ENCODE assay signal across 10 mouse cellular contexts in the genomic region with DNA sequence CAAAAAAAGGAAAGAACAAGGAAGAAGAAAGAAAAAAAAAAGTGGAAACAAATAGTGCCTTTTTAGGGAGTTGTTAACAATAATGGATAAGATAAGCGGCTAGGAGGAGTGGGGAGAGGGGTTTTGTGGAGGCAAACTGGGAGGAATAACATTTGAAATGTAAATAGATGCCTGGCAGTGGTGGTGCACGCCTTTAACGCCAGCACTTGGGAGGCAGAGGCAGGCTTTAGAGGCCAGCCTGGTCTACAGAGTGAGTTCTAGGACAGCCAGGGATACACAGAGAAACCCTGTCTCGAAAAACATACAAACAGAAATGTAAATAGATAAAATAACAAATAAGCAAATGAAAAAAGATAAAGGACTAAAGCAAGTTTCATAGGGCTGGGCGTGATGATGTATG. TPM values are rescaled to one million over a fixed set of nuclear protein-coding genes. Genes with fewer than 3 reads are reported as not detected.
DNase-seq lines count a peak whose midpoint lies in the region; ATAC-seq and TF ChIP-seq lines count a peak whose summit lies in the region.
"Had no signal": no experiment of that assay in that cellular context is flagged by ENCODE, and none has a peak within 500 bp of the region (broad histone marks: within the 10 kb centered on the region; RNA-seq: fewer than 3 reads in every experiment).

No protein-coding gene starts in this region.

- no peak for DNase-seq in kidney, adult 2 months
- no peak for DNase-seq in kidney, postnatal 4 days
- DNase-seq in T-cell, adult 2 months (ENCODE audit: low spot score), result no peak
- no peak for DNase-seq in gastrocnemius, adult 8-10 months (ENCODE audit: low spot score in 2 of 2)
- DNase-seq in left cerebral cortex, adult 8-10 months (ENCODE audit: low spot score in 2 of 2), result no peak

- H3K27me3 ChIP-seq in kidney, adult 2 months (replicated peaks; ENCODE audit: control insufficient read depth, insufficient read depth, low read length), result no peaks in the 10 kb centered on the region
- no peaks in the 10 kb centered on the region for H3K27me3 ChIP-seq in hindbrain, embryonic 15.5 days
- H3K27me3 ChIP-seq in midbrain, embryonic 15.5 days (replicated peaks), result no peaks in the 10 kb centered on the region
- H3K27me3 ChIP-seq: Patski had no signal

- no peak for ATAC-seq in hindbrain, embryonic 15.5 days (ENCODE audit: low FRiP score, low read depth)
- no peak for ATAC-seq in midbrain, embryonic 15.5 days (replicated peaks)

- no peak overlapping the region for H3K4me3 ChIP-seq in kidney, adult 2 months (ENCODE audit: insufficient read depth, low read depth, low read length)
- no peak overlapping the region; the same call in 1 of the 2 replicates for H3K4me3 ChIP-seq in bone marrow macrophage, adult 2 months (ENCODE audit: insufficient read depth, low read length)
- peak overlapping the region; percentile 96 for H3K4me3 ChIP-seq in hindbrain, embryonic 15.5 days
- peak overlapping the region; percentile 71; the same call in 1 of the 2 replicates for H3K4me3 ChIP-seq in midbrain, embryonic 15.5 days

- 43% methylated on average over 5 of the region's 5 CpGs for WGBS in kidney, adult 2 months
- 31% methylated on average over 5 of the region's 5 CpGs for WGBS in hindbrain, embryonic 15.5 days
- whole genome bisulfite sequencing in midbrain, embryonic 15.5 days, result 37% methylated on average over 5 of the region's 5 CpGs

- H3K9ac ChIP-seq in hindbrain, embryonic 15.5 days, result no peak overlapping the region
- H3K9ac ChIP-seq in midbrain, embryonic 15.5 days, result no peak overlapping the region

- no peak for TF ChIP-seq POLR2A in kidney, adult 2 months (IDR thresholded peaks at IDR 0.05; ENCODE audit: low read depth, low read length)
- TF ChIP-seq POLR2A in bone marrow macrophage, adult 2 months (IDR thresholded peaks at IDR 0.05; ENCODE audit: borderline replicate concordance, low read depth, low read length), result no peak

- peak overlapping the region; percentile 17; the same call in 1 of the 2 replicates for H3K27ac ChIP-seq in kidney, adult 2 months (ENCODE audit: insufficient read depth, low read depth, low read length)
- peak overlapping the region; percentile 19; the same call in 1 of the 2 replicates for H3K27ac ChIP-seq in bone marrow macrophage, adult 2 months (ENCODE audit: insufficient read depth, low read depth, low read length)
- H3K27ac ChIP-seq in hindbrain, embryonic 15.5 days (replicated peaks), result peak overlapping the region; percentile 27
- peak overlapping the region; percentile 59; the same call in 1 of the 2 replicates for H3K27ac ChIP-seq in midbrain, embryonic 15.5 days

- no peaks in the 10 kb centered on the region for H3K9me3 ChIP-seq in hindbrain, embryonic 15.5 days
- H3K9me3 ChIP-seq in midbrain, embryonic 15.5 days, result no peaks in the 10 kb centered on the region

- no peak for TF ChIP-seq CTCF in kidney, adult 2 months (conservative IDR thresholded peaks at IDR 0.05; ENCODE audit: insufficient read depth, insufficient read length, low read depth, low read length)
- TF ChIP-seq CTCF in bone marrow macrophage, adult 2 months (IDR thresholded peaks at IDR 0.05; ENCODE audit: low read depth, low read length), result no peak

- H3K36me3 ChIP-seq in kidney, adult 2 months (ENCODE audit: control insufficient read depth, insufficient read depth, low read length), result no peaks in the 10 kb centered on the region
- H3K36me3 ChIP-seq in hindbrain, embryonic 15.5 days, result peaks cover 11% of the 10 kb centered on the region; the same call in 1 of the 2 replicates
- peaks cover 13% of the 10 kb centered on the region; the same call in 1 of the 2 replicates for H3K36me3 ChIP-seq in midbrain, embryonic 15.5 days (replicated peaks)

- H3K4me2 ChIP-seq in hindbrain, embryonic 15.5 days, result peak overlapping the region; percentile 95
- H3K4me2 ChIP-seq in midbrain, embryonic 15.5 days, result peak overlapping the region; percentile 92

- H3K4me1 ChIP-seq in kidney, adult 2 months (ENCODE audit: control insufficient read depth, insufficient read depth, low read length), result peaks cover 3% of the 10 kb centered on the region; the same call in 1 of the 2 replicates
- peaks cover 13% of the 10 kb centered on the region for H3K4me1 ChIP-seq in bone marrow macrophage, adult 2 months (ENCODE audit: control insufficient read depth, insufficient read depth, low read length)
- H3K4me1 ChIP-seq in hindbrain, embryonic 15.5 days (replicated peaks), result peaks cover 24% of the 10 kb centered on the region
- H3K4me1 ChIP-seq in midbrain, embryonic 15.5 days, result peaks cover 25% of the 10 kb centered on the region

RNA-seq across cellular contexts. Expression of gene Atg2a, which starts 0.7 kb away (rescaled TPM):
- 27.4 and 33.2 TPM in 2 replicates for polyA plus RNA-seq in kidney, adult 2 months (2012; rRNA removed)
- polyA plus RNA-seq in bone marrow macrophage, adult 2 months (2012; ENCODE audit: insufficient read depth, insufficient read length, missing spikeins), result 23.9 and 27.1 TPM in 2 replicates
- polyA plus RNA-seq in hindbrain, embryonic 15.5 days (2015; fragmentation: Nextera tagmentation; extraction: Ambion mirVana), result 13.3 and 16.1 TPM in 2 replicates
- polyA plus RNA-seq in midbrain, embryonic 15.5 days (2015; fragmentation: Nextera tagmentation; extraction: Ambion mirVana), result 16.1 and 16.4 TPM in 2 replicates
- 10 to 100 TPM; 16.5 to 18.9 (median 18.6) TPM for total RNA-seq in gastrocnemius, adult 8-10 months (2022)
- 10 to 100 TPM; 31.8 to 35.7 (median 35.4) TPM for total RNA-seq in left cerebral cortex, adult 8-10 months (2022)

RNA-seq across cellular contexts. Expression of gene Ppp2r5b, which starts 5.1 kb away (rescaled TPM):
- polyA plus RNA-seq in kidney, adult 2 months (2012; rRNA removed), result 32.1 and 36.5 TPM in 2 replicates
- polyA plus RNA-seq in bone marrow macrophage, adult 2 months (2012; ENCODE audit: insufficient read depth, insufficient read length, missing spikeins), result 13.7 and 15.4 TPM in 2 replicates
- polyA plus RNA-seq in hindbrain, embryonic 15.5 days (2015; fragmentation: Nextera tagmentation; extraction: Ambion mirVana), result 134 and 162 TPM in 2 replicates
- polyA plus RNA-seq in midbrain, embryonic 15.5 days (2015; fragmentation: Nextera tagmentation; extraction: Ambion mirVana), result 141 and 149 TPM in 2 replicates
- total RNA-seq in gastrocnemius, adult 8-10 months (2022), result 10 to 100 TPM; 34.2 to 39.2 (median 36.4) TPM
- 100 to 1,000 TPM; 148 to 158 (median 153) TPM for total RNA-seq in left cerebral cortex, adult 8-10 months (2022)

RNA-seq across cellular contexts. Expression of gene Gpha2, which starts 14.5 kb away (rescaled TPM):
- polyA plus RNA-seq in kidney, adult 2 months (2012; rRNA removed), result 0.16 and 0.65 TPM in 2 replicates
- polyA plus RNA-seq in bone marrow macrophage, adult 2 months (2012; ENCODE audit: insufficient read depth, insufficient read length, missing spikeins), result not detected in 2 replicates
- polyA plus RNA-seq in hindbrain, embryonic 15.5 days (2015; fragmentation: Nextera tagmentation; extraction: Ambion mirVana), result 0.56 TPM in 1 of 2 replicates, not detected in the other
- not detected in 2 replicates for polyA plus RNA-seq in midbrain, embryonic 15.5 days (2015; fragmentation: Nextera tagmentation; extraction: Ambion mirVana)
- not detected for total RNA-seq in gastrocnemius, adult 8-10 months (2022)
- not detected for total RNA-seq in left cerebral cortex, adult 8-10 months (2022)
- total RNA-seq: left cerebral cortex, postnatal 36 days had no signal

RNA-seq across cellular contexts. Expression of gene Ehd1, which starts 35.8 kb away (rescaled TPM):
- 224 and 317 TPM in 2 replicates for polyA plus RNA-seq in kidney, adult 2 months (2012; rRNA removed)
- polyA plus RNA-seq in bone marrow macrophage, adult 2 months (2012; ENCODE audit: insufficient read depth, insufficient read length, missing spikeins), result 91.9 and 96.3 TPM in 2 replicates
- 92.5 and 103 TPM in 2 replicates for polyA plus RNA-seq in hindbrain, embryonic 15.5 days (2015; fragmentation: Nextera tagmentation; extraction: Ambion mirVana)
- 107 and 111 TPM in 2 replicates for polyA plus RNA-seq in midbrain, embryonic 15.5 days (2015; fragmentation: Nextera tagmentation; extraction: Ambion mirVana)
- 10 to 100 TPM; 24.1 to 29.2 (median 26.5) TPM for total RNA-seq in gastrocnemius, adult 8-10 months (2022)
- total RNA-seq in left cerebral cortex, adult 8-10 months (2022), result 10 to 100 TPM; 31.0 to 36.8 (median 35.8) TPM

RNA-seq across cellular contexts. Expression of gene Majin, which starts 56.5 kb away (rescaled TPM):
- 0.16 and 0.28 TPM in 2 replicates for polyA plus RNA-seq in kidney, adult 2 months (2012; rRNA removed)
- 0.35 TPM in 1 of 2 replicates, not detected in the other for polyA plus RNA-seq in bone marrow macrophage, adult 2 months (2012; ENCODE audit: insufficient read depth, insufficient read length, missing spikeins)
- polyA plus RNA-seq in hindbrain, embryonic 15.5 days (2015; fragmentation: Nextera tagmentation; extraction: Ambion mirVana), result not detected in 2 replicates
- polyA plus RNA-seq in midbrain, embryonic 15.5 days (2015; fragmentation: Nextera tagmentation; extraction: Ambion mirVana), result not detected in 2 replicates
- total RNA-seq in gastrocnemius, adult 8-10 months (2022), result not detected
- under 1 TPM in 2 of 4 experiments, not detected in 2; 0.51 to 0.73 TPM for total RNA-seq in left cerebral cortex, adult 8-10 months (2022)
- polyA plus RNA-seq: Patski had no signal

Comparison
In these comparisons a context has a peak if more than half of its experiments do, and no peak if none do; other contexts are left out.
1. H3K4me3 ChIP-seq: peak in hindbrain, embryonic 15.5 days (single experiment) and midbrain, embryonic 15.5 days (single experiment); none in kidney, adult 2 months (single experiment) and bone marrow macrophage, adult 2 months (single experiment).
2. Peak in every context shown above with its lines, with median percentiles within 50 percentile points of each other: H3K27ac ChIP-seq.